Mouse (Mus musculus): ENCODE data around the gene Heatr6. TPM values are rescaled to one million over a fixed set of nuclear protein-coding genes. Genes with fewer than 3 reads are reported as not detected.

The Heatr6 gene
- 1 to 10 TPM; 6.4 to 7.4 TPM for total RNA-seq (2021)
- long read RNA-seq, experiment 1, full-length matches to known transcripts = 1 of 3 reads
- long read RNA-seq, experiment 1, partial matches to known transcripts = 1 of 3 reads
- long read RNA-seq, experiment 1, other reads (novel, unspliced or antisense) = 1 of 3 reads
- long read RNA-seq, experiment 2, partial matches to known transcripts = 0 of 1 reads
- long read RNA-seq, experiment 2, other reads (novel, unspliced or antisense) = 1 of 1 reads

GRCm38 (mm10) chr11:83753581-83754181, at the start of gene Heatr6:
Heatr6 (plus strand) TSS chr11:83753696.
- DNase-seq = peak; percentile 83

GRCm38 (mm10) chr11:83703705-83704104, 49.8 kb upstream of the Heatr6 start, which contains the start of gene Wfdc17:
Wfdc17 (plus strand) TSS chr11:83703991.
- no peak for DNase-seq

- DNase-seq = no peak
These were observed 44.8 kb upstream of the Heatr6 start, which contains the start of gene Wfdc18 for GRCm38 (mm10) chr11:83708715-83709114. Wfdc18 (plus strand) TSS chr11:83709015.

- no peak for DNase-seq
These were observed 43.8 kb upstream of the Heatr6 start for GRCm38 (mm10) chr11:83709683-83710082.

- no peak for DNase-seq
These were observed 40.8 kb upstream of the Heatr6 start for GRCm38 (mm10) chr11:83712671-83713070.

GRCm38 (mm10) chr11:83713925-83714324, 39.6 kb upstream of the Heatr6 start:
- no peak for DNase-seq

- DNase-seq = no peak
These were observed 36.3 kb upstream of the Heatr6 start for GRCm38 (mm10) chr11:83717042-83717665.

- no peak for DNase-seq
These were observed 32.7 kb upstream of the Heatr6 start for GRCm38 (mm10) chr11:83720766-83721165.

- no peak for DNase-seq
These were observed 24.6 kb upstream of the Heatr6 start for GRCm38 (mm10) chr11:83728757-83729432.

- no peak for DNase-seq
These were observed 22.4 kb upstream of the Heatr6 start for GRCm38 (mm10) chr11:83731116-83731515.

- DNase-seq = no peak
These were observed 20.3 kb upstream of the Heatr6 start for GRCm38 (mm10) chr11:83733071-83733640.

GRCm38 (mm10) chr11:83734215-83734614, 19.3 kb upstream of the Heatr6 start:
- DNase-seq = no peak

GRCm38 (mm10) chr11:83735881-83736280, 17.6 kb upstream of the Heatr6 start:
- no peak for DNase-seq

GRCm38 (mm10) chr11:83737109-83737558, 16.4 kb upstream of the Heatr6 start:
- DNase-seq = no peak

- peak; percentile 28 for DNase-seq
These were observed 14.3 kb upstream of the Heatr6 start for GRCm38 (mm10) chr11:83739241-83739640.

GRCm38 (mm10) chr11:83740443-83740991, 13.0 kb upstream of the Heatr6 start:
- DNase-seq = no peak

- no peak for DNase-seq
These were observed 11.7 kb upstream of the Heatr6 start for GRCm38 (mm10) chr11:83741841-83742240.

GRCm38 (mm10) chr11:83742731-83743355, 10.7 kb upstream of the Heatr6 start:
- no peak for DNase-seq

GRCm38 (mm10) chr11:83743525-83743924, 10.0 kb upstream of the Heatr6 start:
- no peak for DNase-seq

- DNase-seq = no peak
These were observed 7.3 kb upstream of the Heatr6 start for GRCm38 (mm10) chr11:83746152-83746551.

- no peak for DNase-seq
These were observed 6.8 kb upstream of the Heatr6 start, which contains the start of gene Wfdc21 for GRCm38 (mm10) chr11:83746681-83747080. Wfdc21 (plus strand) TSS chr11:83746940.

Measured in gastrocnemius, postnatal 25 days (tissue).